15 mouse cellular contexts compared by ENCODE assay signal in genomic region chr4:35724774-35725173, GRCm38 (mm10).
"Had no signal": no experiment of that assay in that cellular context is flagged by ENCODE, and none has a peak within 500 bp of the region (broad histone marks: within the 10 kb centered on the region; RNA-seq: fewer than 3 reads in every experiment).

No protein-coding gene starts in this region.

- H3K27me3 ChIP-seq: neural tube, embryonic 15.5 days; stomach, embryonic 15.5 days had no signal

- H3K36me3 ChIP-seq: neural tube, embryonic 15.5 days; stomach, embryonic 15.5 days had no signal

- DNase-seq: retina, postnatal 1 day; right cerebral cortex, adult 18-20 months; right cerebral cortex, postnatal 14 days; right cerebral cortex, postnatal 25 days; right cerebral cortex, postnatal 4 days; spleen, adult 18-20 months; thymus, adult 18-20 months; thymus, adult 2 months; thymus, postnatal 14 days; thymus, postnatal 25 days; thymus, postnatal 36 days; thymus, postnatal 4 days had no signal

- H3K4me2 ChIP-seq: neural tube, embryonic 15.5 days; stomach, embryonic 15.5 days had no signal

- H3K9me3 ChIP-seq: neural tube, embryonic 15.5 days; stomach, embryonic 15.5 days had no signal

- H3K4me3 ChIP-seq: neural tube, embryonic 15.5 days; stomach, embryonic 15.5 days had no signal

- H3K4me1 ChIP-seq: neural tube, embryonic 15.5 days; stomach, embryonic 15.5 days had no signal

- H3K9ac ChIP-seq: neural tube, embryonic 15.5 days; stomach, embryonic 15.5 days had no signal

- H3K27ac ChIP-seq: neural tube, embryonic 15.5 days; stomach, embryonic 15.5 days; stomach, postnatal 0 days had no signal
